Mouse (Mus musculus): ENCODE results near the gene Fam129b.

Fam129b gene

DNA sequence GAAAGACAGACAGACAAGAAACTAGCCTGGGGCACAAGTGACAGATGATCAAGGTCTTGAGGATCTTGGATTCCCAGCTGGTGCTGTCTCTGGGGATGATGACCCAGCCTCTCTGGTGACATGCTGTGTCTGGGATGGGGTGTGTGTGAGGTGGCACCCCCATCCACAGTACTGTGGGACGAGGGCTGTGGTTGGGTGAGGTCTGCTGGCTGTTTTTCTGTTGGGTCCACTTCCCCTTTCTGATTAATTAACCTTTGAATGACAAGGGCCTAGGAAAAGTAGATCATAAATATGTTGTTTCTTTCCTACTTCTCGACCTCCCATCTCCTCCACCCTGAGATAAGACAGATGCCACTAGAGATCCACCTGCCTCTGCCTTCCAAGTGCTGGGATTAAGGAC, 18.2 kb downstream of the Fam129b start:
- no peak for DNase-seq

GRCm38 (mm10) chr2:32895606-32896106, 19.7 kb downstream of the Fam129b start:
- no peak for DNase-seq

- DNase-seq, result no peak
Measured at GRCm38 (mm10) chr2:32896507-32897147, 20.7 kb downstream of the Fam129b start.

- DNase-seq, result no peak
Measured at GRCm38 (mm10) chr2:32898983-32899382, 23.1 kb downstream of the Fam129b start.

- no peak for DNase-seq
Measured at GRCm38 (mm10) chr2:32902126-32902525, 26.2 kb downstream of the Fam129b start.

DNA sequence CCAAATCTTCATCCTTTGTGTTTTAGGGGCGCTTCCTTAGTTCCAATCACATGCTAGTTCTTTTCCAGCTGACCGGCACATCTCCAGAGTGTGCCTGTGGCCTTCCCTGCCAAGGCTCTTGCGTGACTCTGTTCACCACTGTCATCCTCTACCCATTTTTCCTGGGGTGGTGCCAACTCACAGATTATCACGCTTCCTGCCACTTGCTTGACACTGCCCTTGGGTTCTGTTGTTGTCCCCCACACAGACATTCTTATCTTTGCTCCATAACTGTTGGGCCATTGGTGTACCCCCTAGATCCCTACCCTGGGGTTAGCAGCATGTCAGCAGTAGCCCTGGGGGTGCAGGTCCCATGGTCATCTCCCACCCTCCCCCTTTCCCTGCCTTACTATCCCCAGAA, 27.6 kb downstream of the Fam129b start:
- no peak for DNase-seq

- no peak for DNase-seq
Measured at GRCm38 (mm10) chr2:32904637-32905036, 28.7 kb downstream of the Fam129b start.

- DNase-seq, result no peak
Measured at GRCm38 (mm10) chr2:32905297-32905696, 29.4 kb downstream of the Fam129b start.

DNA sequence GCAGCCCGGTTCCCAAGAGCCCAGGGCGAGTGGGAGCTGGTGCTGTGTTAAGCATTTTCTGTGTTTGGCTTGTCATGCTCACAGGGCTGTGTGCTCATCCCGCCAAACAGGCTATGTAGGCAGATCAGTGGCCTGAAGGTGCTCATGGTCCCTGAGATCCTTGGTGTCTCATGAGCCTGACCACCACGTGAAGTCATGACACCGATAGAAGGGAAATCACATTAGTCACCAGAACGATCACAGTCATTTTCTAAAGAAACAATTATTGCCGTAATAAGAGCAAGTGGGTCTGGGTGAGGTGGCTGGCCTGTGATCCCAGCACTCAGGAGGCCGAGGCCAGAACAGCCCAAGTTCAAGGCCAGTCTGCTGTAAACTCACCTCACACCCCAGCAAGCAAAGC, 31.5 kb downstream of the Fam129b start:
- no peak for DNase-seq

DNA sequence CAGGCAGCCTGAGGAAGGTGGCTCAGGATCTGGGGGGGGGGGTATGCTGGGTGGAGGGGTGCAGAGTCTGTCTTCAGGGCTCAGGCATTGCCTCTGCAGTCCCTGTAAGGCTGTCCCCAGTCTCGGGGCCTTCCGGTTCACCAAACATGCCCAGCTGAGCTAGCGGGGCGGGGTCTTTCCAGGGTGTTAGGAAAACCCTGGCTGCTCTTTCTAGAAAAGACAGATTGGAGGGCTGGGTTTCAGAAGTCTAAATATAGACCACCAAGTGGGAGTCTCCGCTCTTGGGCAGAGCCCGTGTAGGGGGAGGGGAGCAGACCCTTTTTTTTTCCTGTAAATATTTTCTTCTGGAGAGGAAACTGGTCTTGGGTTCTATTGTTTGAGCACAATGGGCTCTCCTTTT, 32.4 kb downstream of the Fam129b start:
- no peak for DNase-seq

DNA sequence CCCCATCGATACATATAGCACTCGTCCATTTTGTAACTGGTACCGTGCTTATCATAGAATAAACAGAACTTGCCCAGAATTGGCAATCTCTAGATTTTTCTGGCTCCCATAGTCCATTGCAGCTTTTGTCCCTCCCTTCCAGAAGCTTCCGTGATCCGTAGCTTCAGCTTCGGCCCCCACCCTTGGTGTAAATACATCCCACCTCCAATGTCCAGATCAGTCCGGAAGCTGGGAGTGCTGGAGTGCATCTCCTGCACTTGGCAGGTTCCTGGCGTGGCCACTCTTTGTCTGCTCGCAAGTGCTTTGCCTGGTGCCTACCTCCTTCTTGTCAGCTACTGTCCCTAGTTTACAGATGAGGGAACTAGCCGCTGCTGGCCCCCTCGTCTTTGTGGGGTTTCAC, 32.9 kb downstream of the Fam129b start:
- DNase-seq, result no peak

GRCm38 (mm10) chr2:32911639-32912182, 35.8 kb downstream of the Fam129b start:
- DNase-seq, result no peak

GRCm38 (mm10) chr2:32912210-32912804, 36.4 kb downstream of the Fam129b start:
- DNase-seq, result peak; percentile 32 to 47

GRCm38 (mm10) chr2:32914362-32914761, 38.4 kb downstream of the Fam129b start:
- no peak for DNase-seq

DNA sequence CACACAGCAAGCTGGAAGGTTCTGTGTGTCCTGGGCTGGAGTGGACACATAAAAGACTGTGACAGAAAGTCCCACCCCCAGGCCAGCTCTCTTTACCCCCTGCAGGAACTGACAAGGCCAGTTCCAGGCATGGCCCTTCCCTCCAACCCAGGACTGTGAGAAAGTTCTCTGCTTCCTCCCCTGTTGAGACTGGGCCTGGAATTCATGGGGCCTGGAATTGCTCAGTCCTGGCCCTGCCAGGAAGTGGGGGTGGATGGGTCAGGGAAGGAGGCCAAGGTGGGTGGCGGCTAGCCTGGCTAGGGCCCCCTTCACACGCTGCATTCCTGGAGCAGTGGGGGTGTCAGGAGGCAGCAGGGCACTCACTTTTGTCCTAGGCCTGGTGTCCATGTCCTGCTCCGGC, 39.0 kb downstream of the Fam129b start:
- no peak for DNase-seq

- DNase-seq, result no peak
Measured at GRCm38 (mm10) chr2:32917526-32917925, 41.6 kb downstream of the Fam129b start.

GRCm38 (mm10) chr2:32918391-32918790, 42.5 kb downstream of the Fam129b start:
- no peak for DNase-seq

DNA sequence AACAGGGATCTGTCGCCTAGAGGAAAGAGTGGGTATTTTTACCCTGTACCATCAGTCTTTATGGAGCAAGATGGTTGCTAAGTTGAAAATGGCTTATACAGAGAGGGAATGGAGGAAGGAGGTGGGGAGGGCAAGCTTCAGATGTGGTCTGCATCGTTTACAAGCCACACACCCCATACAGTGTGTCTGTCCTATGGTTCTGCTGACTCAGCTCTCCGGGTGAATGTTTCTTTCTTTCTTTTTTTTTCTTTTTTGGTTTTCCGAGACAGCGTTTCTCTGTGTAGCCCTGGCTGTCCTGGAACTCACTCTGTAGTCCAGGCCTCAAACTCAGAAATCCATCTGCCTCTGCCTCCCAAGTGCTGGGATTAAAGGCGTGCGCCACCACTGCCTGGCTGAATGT, 45.3 kb downstream of the Fam129b start:
- DNase-seq, result no peak

GRCm38 (mm10) chr2:32921801-32922380, 46.0 kb downstream of the Fam129b start:
- no peak for DNase-seq

DNA sequence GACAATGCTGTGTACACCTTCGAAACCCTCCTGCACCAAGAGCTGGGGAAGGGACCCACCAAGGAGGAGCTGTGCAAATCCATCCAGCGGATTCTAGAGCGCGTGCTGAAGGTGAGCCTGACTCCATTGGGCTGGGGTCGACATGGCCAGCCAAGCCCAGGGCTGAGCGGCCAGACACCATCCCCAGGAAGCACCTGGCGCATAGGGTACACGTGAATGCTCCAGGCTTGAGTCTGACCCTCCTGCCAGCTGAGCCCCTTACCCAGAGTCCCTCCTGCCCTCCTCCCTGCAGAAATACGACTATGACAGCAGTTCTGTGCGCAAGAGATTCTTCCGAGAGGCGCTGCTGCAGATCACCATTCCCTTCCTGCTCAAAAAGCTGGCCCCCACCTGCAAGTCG, 46.6 kb downstream of the Fam129b start:
- no peak for DNase-seq

GRCm38 (mm10) chr2:32923551-32924250, 47.8 kb downstream of the Fam129b start:
- DNase-seq, result no peak

DNA sequence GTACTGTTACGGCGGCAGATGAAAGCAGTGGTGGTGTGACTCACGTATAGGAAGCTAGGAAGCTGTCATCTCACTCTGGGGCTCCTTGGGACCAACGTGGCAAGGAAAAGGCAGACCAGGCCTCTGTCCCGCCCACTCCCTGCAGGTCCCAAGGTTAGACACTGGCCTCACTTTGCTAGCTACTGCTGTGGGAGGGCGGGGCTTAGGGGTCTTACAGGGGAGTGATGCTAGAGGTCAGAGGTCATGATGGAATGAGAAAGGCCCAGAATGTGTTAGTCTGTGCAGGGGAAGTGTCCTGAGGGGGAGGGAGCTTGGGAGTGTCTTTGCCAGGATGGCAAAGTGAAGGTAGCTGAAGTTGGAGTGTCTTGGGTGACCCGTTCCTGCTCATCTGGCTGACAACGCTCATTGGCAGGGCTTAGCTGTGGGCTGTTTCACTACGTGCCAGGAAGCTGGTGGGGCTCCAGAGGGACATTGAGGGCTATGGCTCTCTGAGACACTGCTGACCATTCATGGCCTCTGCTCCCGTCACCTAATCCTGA, 48.5 kb downstream of the Fam129b start:
- DNase-seq, result no peak
